Mouse (Mus musculus) layer of hippocampus, adult 8-10 months (tissue): ENCODE measurements at regions not wholly inside any gene's neighbourhood (a gene's known extent, or its start where the extent isn't known, plus 50 kb on each side); places are given as distances from the start of the nearest gene placed in this dataset.

Experiments used
- DNase-seq, 2 experiments: peaks; one replicate each; pipeline ENCODE4 v3.0.0; 2022; ENCODE audit warnings: low spot score in 2 of 2

GRCm38 (mm10) chr3:21218936-21219335 lies 852.0 kb upstream of the Agtr1b start:
- DNase-seq = no peak

- no peak for DNase-seq
Measured at GRCm38 (mm10) chr3:21241184-21241583, 835.3 kb upstream of the Tbl1xr1 start.

- no peak for DNase-seq
Measured at GRCm38 (mm10) chr3:21256129-21256760, 820.2 kb upstream of the Tbl1xr1 start.

- DNase-seq = no peak
Measured at GRCm38 (mm10) chr3:21263317-21263716, 813.1 kb upstream of the Tbl1xr1 start.

- DNase-seq = no peak
Measured at GRCm38 (mm10) chr3:21265491-21265890, 811.0 kb upstream of the Tbl1xr1 start.

GRCm38 (mm10) chr3:21268429-21269129 lies 807.9 kb upstream of the Tbl1xr1 start:
- no peak for DNase-seq

GRCm38 (mm10) chr3:21269130-21269440 lies 807.4 kb upstream of the Tbl1xr1 start:
- DNase-seq = no peak

GRCm38 (mm10) chr3:21270788-21271187 lies 805.7 kb upstream of the Tbl1xr1 start:
- DNase-seq = no peak

GRCm38 (mm10) chr3:21272219-21272618 lies 804.2 kb upstream of the Tbl1xr1 start:
- DNase-seq = no peak

- no peak for DNase-seq
Measured at GRCm38 (mm10) chr3:21292774-21293173, 783.7 kb upstream of the Tbl1xr1 start.

- no peak for DNase-seq
Measured at GRCm38 (mm10) chr3:21293308-21293707, 783.1 kb upstream of the Tbl1xr1 start.

GRCm38 (mm10) chr3:21294776-21295175 lies 781.7 kb upstream of the Tbl1xr1 start:
- no peak for DNase-seq

GRCm38 (mm10) chr3:21296581-21297110 lies 779.8 kb upstream of the Tbl1xr1 start:
- no peak for DNase-seq

- DNase-seq = no peak
Measured at GRCm38 (mm10) chr3:21325329-21325896, 751.0 kb upstream of the Tbl1xr1 start.

- no peak for DNase-seq
Measured at GRCm38 (mm10) chr3:21341916-21342315, 734.5 kb upstream of the Tbl1xr1 start.

GRCm38 (mm10) chr3:21343095-21343494 lies 733.4 kb upstream of the Tbl1xr1 start:
- no peak for DNase-seq

GRCm38 (mm10) chr3:21349421-21349820 lies 727.0 kb upstream of the Tbl1xr1 start:
- no peak for DNase-seq

- no peak for DNase-seq
Measured at GRCm38 (mm10) chr3:21356150-21356549, 720.3 kb upstream of the Tbl1xr1 start.

GRCm38 (mm10) chr3:21356831-21357712 lies 719.4 kb upstream of the Tbl1xr1 start:
- peak; percentile 31 to 55 for DNase-seq

- DNase-seq = no peak
Measured at GRCm38 (mm10) chr3:21358068-21358467, 718.4 kb upstream of the Tbl1xr1 start.

- DNase-seq = no peak
Measured at GRCm38 (mm10) chr3:21361069-21361468, 715.4 kb upstream of the Tbl1xr1 start.

GRCm38 (mm10) chr3:21379816-21380215 lies 696.6 kb upstream of the Tbl1xr1 start:
- no peak for DNase-seq
